ENCODE assay signal across 9 mouse cellular contexts in genomic region chr11:26200970-26201777, GRCm38 (mm10). TPM values are rescaled to one million over a fixed set of nuclear protein-coding genes. Genes with fewer than 3 reads are reported as not detected.
DNase-seq lines count a peak whose midpoint lies in the region; ATAC-seq and TF ChIP-seq lines count a peak whose summit lies in the region.
"Had no signal": no experiment of that assay in that cellular context is flagged by ENCODE, and none has a peak within 500 bp of the region (broad histone marks: within the 10 kb centered on the region; RNA-seq: fewer than 3 reads in every experiment).

No protein-coding gene starts in this region.

- TF ChIP-seq CTCF in small intestine, adult 2 months (IDR thresholded peaks at IDR 0.05; ENCODE audit: extremely low read depth, insufficient read length, insufficient replicate concordance, low read depth, low read length) = peak; percentile 61; the same call in 1 of the 2 replicates

- no peaks in the 10 kb centered on the region for H3K9me3 ChIP-seq in embryonic facial prominence, embryonic 12.5 days
- no peaks in the 10 kb centered on the region for H3K9me3 ChIP-seq in megakaryocyte, embryonic 14.5 days
- H3K9me3 ChIP-seq: limb, embryonic 13.5 days had no signal

- H3K4me3 ChIP-seq in embryonic facial prominence, embryonic 12.5 days = no peak overlapping the region
- H3K4me3 ChIP-seq in megakaryocyte, embryonic 14.5 days (replicated peaks) = peak overlapping the region; percentile 28
- H3K4me3 ChIP-seq in small intestine, adult 2 months (ENCODE audit: low read depth, low read length) = no peak overlapping the region
- H3K4me3 ChIP-seq: limb, embryonic 13.5 days had no signal

- WGBS in embryonic facial prominence, embryonic 12.5 days = 57% methylated on average over 4 of the region's 4 CpGs
- 42% methylated on average over 4 of the region's 4 CpGs for WGBS in small intestine, adult 2 months

- no peaks in the 10 kb centered on the region for H3K36me3 ChIP-seq in embryonic facial prominence, embryonic 12.5 days
- no peaks in the 10 kb centered on the region for H3K36me3 ChIP-seq in megakaryocyte, embryonic 14.5 days (replicated peaks; ENCODE audit: low read length)
- H3K36me3 ChIP-seq in small intestine, adult 2 months (ENCODE audit: control insufficient read depth, insufficient read depth, low read length) = no peaks in the 10 kb centered on the region
- H3K36me3 ChIP-seq: limb, embryonic 13.5 days had no signal

- peak; percentile 38 for DNase-seq in gastrocnemius, postnatal 10 days
- no peak for DNase-seq in gastrocnemius, postnatal 25 days
- peak; percentile 37 for DNase-seq in adrenal gland, postnatal 25 days
- DNase-seq in left cerebral cortex, adult 18-20 months (ENCODE audit: low spot score in 2 of 2) = peak; percentile 72

- H3K4me1 ChIP-seq in embryonic facial prominence, embryonic 12.5 days = no peaks in the 10 kb centered on the region
- no peaks in the 10 kb centered on the region for H3K4me1 ChIP-seq in megakaryocyte, embryonic 14.5 days
- no peaks in the 10 kb centered on the region for H3K4me1 ChIP-seq in small intestine, adult 2 months (ENCODE audit: control insufficient read depth, insufficient read depth, insufficient read length, low read length)
- H3K4me1 ChIP-seq: limb, embryonic 13.5 days had no signal

- H3K27me3 ChIP-seq in embryonic facial prominence, embryonic 12.5 days = no peaks in the 10 kb centered on the region
- no peaks in the 10 kb centered on the region for H3K27me3 ChIP-seq in megakaryocyte, embryonic 14.5 days (replicated peaks)
- no peaks in the 10 kb centered on the region for H3K27me3 ChIP-seq in small intestine, adult 2 months (ENCODE audit: control insufficient read depth, insufficient read depth, low read length)
- H3K27me3 ChIP-seq: limb, embryonic 13.5 days had no signal

- H3K27ac ChIP-seq in embryonic facial prominence, embryonic 12.5 days = no peak overlapping the region
- no peak overlapping the region for H3K27ac ChIP-seq in small intestine, adult 2 months (ENCODE audit: insufficient read depth, low read depth, low read length)
- H3K27ac ChIP-seq: limb, embryonic 13.5 days had no signal

- peak; percentile 67; the same call in 1 of the 2 replicates for ATAC-seq in embryonic facial prominence, embryonic 12.5 days (ENCODE audit: insufficient number of reproducible peaks, insufficient read depth, low FRiP score, low TSS enrichment)
- peak; percentile 87 to 94 for ATAC-seq in hematopoietic stem cell, adult 5-6 weeks (replicated peaks in 1 of 2; ENCODE audit: insufficient read depth in 1 of 2, low FRiP score in 2 of 2, low TSS enrichment in 1 of 2, low read depth in 1 of 2, poor library complexity in 2 of 2, severe bottlenecking in 2 of 2)

- H3K9ac ChIP-seq in embryonic facial prominence, embryonic 12.5 days = no peak overlapping the region
- H3K9ac ChIP-seq: limb, embryonic 13.5 days had no signal

- TF ChIP-seq POLR2A in small intestine, adult 2 months (IDR thresholded peaks at IDR 0.05; ENCODE audit: low read depth, low read length) = no peak

- no peak overlapping the region for H3K4me2 ChIP-seq in embryonic facial prominence, embryonic 12.5 days (replicated peaks)
- H3K4me2 ChIP-seq: limb, embryonic 13.5 days had no signal

RNA-seq across cellular contexts. Expression of gene 5730522E02Rik, which starts 9.4 kb away (rescaled TPM):
- not detected for total RNA-seq in gastrocnemius, postnatal 10 days (2021)
- total RNA-seq in gastrocnemius, postnatal 25 days (2021) = not detected
- total RNA-seq in adrenal gland, postnatal 25 days (2021) = 0.46 and 1.0 TPM in 2 replicates
- 10.6 and 11.2 TPM in 2 replicates for polyA plus RNA-seq in embryonic facial prominence, embryonic 12.5 days (2016; fragmentation: Nextera tagmentation; extraction: Ambion mirVana)
- 1.7 TPM in 1 of 2 replicates, not detected in the other for total RNA-seq in hematopoietic stem cell, adult 5-6 weeks (2017)
- total RNA-seq in left cerebral cortex, adult 18-20 months (2021) = 10 to 100 TPM; 10.6 to 12.3 TPM
- not detected in 2 replicates for polyA plus RNA-seq in megakaryocyte, embryonic 14.5 days (2012; ENCODE audit: insufficient read depth, low replicate concordance)
- not detected in 2 replicates for polyA plus RNA-seq in small intestine, adult 2 months (2012; rRNA removed)
